Comparison of ENCODE assay signal across 11 mouse cellular contexts in genomic region chr3:133336400-133336799, GRCm38 (mm10). TPM values are rescaled to one million over a fixed set of nuclear protein-coding genes. Genes with fewer than 3 reads are reported as not detected.
DNase-seq lines count a peak whose midpoint lies in the region; ATAC-seq and TF ChIP-seq lines count a peak whose summit lies in the region.
"Had no signal": no experiment of that assay in that cellular context is flagged by ENCODE, and none has a peak within 500 bp of the region (broad histone marks: within the 10 kb centered on the region; RNA-seq: fewer than 3 reads in every experiment).

No protein-coding gene starts in this region.

- no peak overlapping the region for H3K27ac ChIP-seq in hindbrain, postnatal 0 days
- H3K27ac ChIP-seq in hindbrain, embryonic 14.5 days: no peak overlapping the region
- H3K27ac ChIP-seq: heart, embryonic 13.5 days; lung, embryonic 15.5 days had no signal

- no peak overlapping the region for H3K4me3 ChIP-seq in hindbrain, postnatal 0 days (ENCODE audit: low read length)
- H3K4me3 ChIP-seq in hindbrain, embryonic 14.5 days (replicated peaks; ENCODE audit: low read length): no peak overlapping the region
- H3K4me3 ChIP-seq: heart, embryonic 13.5 days; lung, embryonic 15.5 days had no signal

- no peaks in the 10 kb centered on the region for H3K27me3 ChIP-seq in hindbrain, postnatal 0 days (ENCODE audit: insufficient read depth, low read length)
- no peaks in the 10 kb centered on the region for H3K27me3 ChIP-seq in hindbrain, embryonic 14.5 days (ENCODE audit: control insufficient read depth, insufficient read depth, low read length)
- H3K27me3 ChIP-seq: heart, embryonic 13.5 days; lung, embryonic 15.5 days had no signal

- no peak for ATAC-seq in hindbrain, postnatal 0 days
- no peak for ATAC-seq in hindbrain, embryonic 14.5 days (ENCODE audit: low FRiP score)
- peak; percentile 69 for ATAC-seq in erythroblast, adult 5-6 weeks (replicated peaks; ENCODE audit: low FRiP score, poor library complexity, severe bottlenecking)

- H3K9ac ChIP-seq in hindbrain, postnatal 0 days (replicated peaks; ENCODE audit: low read length): no peak overlapping the region
- no peak overlapping the region for H3K9ac ChIP-seq in hindbrain, embryonic 14.5 days
- H3K9ac ChIP-seq: heart, embryonic 13.5 days; lung, embryonic 15.5 days had no signal

- no peaks in the 10 kb centered on the region for H3K4me1 ChIP-seq in hindbrain, postnatal 0 days (ENCODE audit: insufficient read depth, low read length)
- 0 out of 2 replicates have a peak, but pooled peaks cover 6% of the 10 kb centered on the region for H3K4me1 ChIP-seq in hindbrain, embryonic 14.5 days (replicated peaks; ENCODE audit: control insufficient read depth, insufficient read depth, low read length)

- DNase-seq in hindbrain, postnatal 0 days (ENCODE audit: low spot score): peak; percentile 27
- DNase-seq in hindbrain, embryonic 14.5 days (ENCODE audit: low spot score): no peak
- peak; percentile 41 for DNase-seq in 3T3-L1 (ENCODE audit: low read depth, low spot score)
- DNase-seq in CD4-positive helper T cell, adult 2 months (ENCODE audit: low read depth, low spot score): peak; percentile 45
- DNase-seq in testis, postnatal 14 days (ENCODE audit: low spot score): no peak
- no peak for DNase-seq in cerebellum, postnatal 4 days (ENCODE audit: low spot score in 2 of 2)
- DNase-seq: cerebellum, adult 9-11 months; kidney, postnatal 36 days had no signal

- no peaks in the 10 kb centered on the region for H3K9me3 ChIP-seq in hindbrain, postnatal 0 days (ENCODE audit: low read length)
- H3K9me3 ChIP-seq in hindbrain, embryonic 14.5 days (ENCODE audit: control insufficient read depth, low read length): no peaks in the 10 kb centered on the region
- H3K9me3 ChIP-seq: heart, embryonic 13.5 days; lung, embryonic 15.5 days had no signal

- peak; percentile 50 for TF ChIP-seq CTCF in hindbrain, postnatal 0 days (IDR thresholded peaks at IDR 0.05; ENCODE audit: low read depth)

- no peaks in the 10 kb centered on the region for H3K36me3 ChIP-seq in hindbrain, postnatal 0 days (ENCODE audit: insufficient read depth, low read length)
- H3K36me3 ChIP-seq in hindbrain, embryonic 14.5 days (replicated peaks; ENCODE audit: control insufficient read depth, insufficient read depth): no peaks in the 10 kb centered on the region; the same call in none of the 2 replicates

- H3K4me2 ChIP-seq in hindbrain, postnatal 0 days (ENCODE audit: low read depth, low read length): no peak overlapping the region
- H3K4me2 ChIP-seq in hindbrain, embryonic 14.5 days (replicated peaks): no peak overlapping the region
- H3K4me2 ChIP-seq: heart, embryonic 13.5 days; lung, embryonic 15.5 days had no signal

- 74% methylated on average over 7 of the region's 7 CpGs for WGBS in hindbrain, postnatal 0 days
- 80% methylated on average over 7 of the region's 7 CpGs for WGBS in hindbrain, embryonic 14.5 days

RNA-seq across cellular contexts. Expression of gene Ppa2, which starts 26.5 kb away (rescaled TPM):
- total RNA-seq in hindbrain, postnatal 0 days (2014; rRNA removed): 22.9 and 23.4 TPM in 2 replicates
- 88.2 and 88.6 TPM in 2 replicates for polyA plus RNA-seq in hindbrain, postnatal 0 days (2015; fragmentation: Nextera tagmentation; extraction: Ambion mirVana)
- polyA plus RNA-seq in hindbrain, embryonic 14.5 days (2014; fragmentation: Nextera tagmentation; extraction: Ambion mirVana): 78.2 and 80.1 TPM in 2 replicates
- total RNA-seq in erythroblast, adult 5-6 weeks (2015; ENCODE audit: low replicate concordance): 14.4 and 16.1 TPM in 2 replicates
- total RNA-seq in erythroblast, adult 5-6 weeks (2017; ENCODE audit: low replicate concordance): 10.6 and 24.6 TPM in 2 replicates

Comparison
In these comparisons a context has a peak if more than half of its experiments do, and no peak if none do; other contexts are left out.
1. DNase-seq: peak in hindbrain, postnatal 0 days (single experiment), 3T3-L1 (single experiment) and CD4-positive helper T cell, adult 2 months (single experiment); none in hindbrain, embryonic 14.5 days (single experiment), testis, postnatal 14 days (single experiment) and cerebellum, postnatal 4 days (0 of 2).